Mouse (Mus musculus) ES-Bruce4 (cell line): ENCODE results near the gene Hus1b. TPM values are rescaled to one million over a fixed set of nuclear protein-coding genes. Genes with fewer than 3 reads are reported as not detected.

Experiments used
- H3K27ac ChIP-seq: 2 replicates; pipeline ENCODE4 v1.5.1; 2012; ENCODE audit warnings: low read length, inconsistent platforms; ENCODE audit not compliant: insufficient read depth
- H3K27me3 ChIP-seq: 2 replicates; pipeline ENCODE4 v1.6.1; 2012; ENCODE audit warnings: mild to moderate bottlenecking, low read length, inconsistent platforms; ENCODE audit not compliant: control insufficient read depth, poor library complexity, insufficient read depth, severe bottlenecking
- H3K36me3 ChIP-seq: 2 replicates; pipeline ENCODE4 v1.6.1; 2012; ENCODE audit warnings: inconsistent platforms, mild to moderate bottlenecking, low read length, moderate library complexity; ENCODE audit not compliant: control insufficient read depth, poor library complexity, insufficient read depth, severe bottlenecking
- H3K4me1 ChIP-seq: one replicate; pipeline ENCODE4 v1.8.1; 2011; ENCODE audit warnings: low read length; ENCODE audit not compliant: control insufficient read depth, insufficient read depth
- H3K4me3 ChIP-seq: 2 replicates; pipeline ENCODE4 v1.5.1; 2011; ENCODE audit warnings: low read depth, mild to moderate bottlenecking, low read length
- H3K9ac ChIP-seq: 2 replicates; pipeline ENCODE4 v1.6.1; 2012; ENCODE audit warnings: low read depth, mild to moderate bottlenecking, inconsistent platforms; ENCODE audit not compliant: poor library complexity, severe bottlenecking
- H3K9me3 ChIP-seq: replicated peaks from 2 replicates; pipeline ENCODE4 v1.6.1; 2012; ENCODE audit warnings: mild to moderate bottlenecking, low read length, inconsistent platforms; ENCODE audit not compliant: control insufficient read depth, poor library complexity, insufficient read depth, severe bottlenecking
- CTCF ChIP-seq: IDR thresholded peaks from one replicate; pipeline ENCODE4 v1.8.1; 2011; ENCODE audit warnings: low read depth, low read length
- EP300 ChIP-seq: IDR thresholded peaks from 2 replicates; pipeline ENCODE4 v1.6.1; 2011; ENCODE audit warnings: low read depth, low read length; ENCODE audit not compliant: insufficient read depth
- POLR2A ChIP-seq: IDR thresholded peaks from one replicate; pipeline ENCODE4 v1.8.1; 2011; ENCODE audit warnings: low read length; ENCODE audit not compliant: insufficient read depth
- polyA plus RNA-seq: library from polyadenylated mRNA; stranded (reverse); fragments of >200 nt; gene quantifications from 2 replicates; pipeline ENCODE4 v1.2.4, GENCODE M21; 2011; ENCODE audit warnings: low read depth; ENCODE audit not compliant: missing spikeins, insufficient read depth, insufficient read length

Gene Hus1b
- polyA plus RNA-seq, 1 experiment, result 0.67 TPM

GRCm38 (mm10) chr13:30913757-30914156, 33.8 kb downstream of the Hus1b start:
- TF ChIP-seq EP300 (no peak), POLR2A (no peak), CTCF (no peak)
- Histone ChIP-seq H3K4me1 (no peaks in the 10 kb centered on the region), H3K9ac (no peak overlapping the region), H3K27me3 (no peaks in the 10 kb centered on the region), H3K4me3 (no peak overlapping the region), H3K9me3 (no peaks in the 10 kb centered on the region), H3K36me3 (no peaks in the 10 kb centered on the region), H3K27ac (no peak overlapping the region)

GRCm38 (mm10) chr13:30913028-30913427, 34.5 kb downstream of the Hus1b start:
- Histone ChIP-seq H3K4me3 (no peak overlapping the region), H3K36me3 (no peaks in the 10 kb centered on the region), H3K27ac (no peak overlapping the region), H3K9me3 (no peaks in the 10 kb centered on the region), H3K27me3 (no peaks in the 10 kb centered on the region), H3K4me1 (no peaks in the 10 kb centered on the region), H3K9ac (no peak overlapping the region)
- no peak for TF ChIP-seq EP300
- TF ChIP-seq CTCF, result no peak
- no peak for TF ChIP-seq POLR2A

GRCm38 (mm10) chr13:30911931-30912625, 35.5 kb downstream of the Hus1b start:
- H3K27me3 ChIP-seq, result no peaks in the 10 kb centered on the region
- no peaks in the 10 kb centered on the region for H3K9me3 ChIP-seq
- TF ChIP-seq CTCF (no peak), POLR2A (no peak), EP300 (no peak)
- H3K4me3 ChIP-seq, result no peak overlapping the region
- H3K9ac ChIP-seq, result no peak overlapping the region
- H3K36me3 ChIP-seq, result no peaks in the 10 kb centered on the region
- no peak overlapping the region for H3K27ac ChIP-seq
- no peaks in the 10 kb centered on the region for H3K4me1 ChIP-seq

GRCm38 (mm10) chr13:30910889-30911288, 36.7 kb downstream of the Hus1b start:
- Histone ChIP-seq H3K36me3 (no peaks in the 10 kb centered on the region), H3K4me3 (no peak overlapping the region), H3K9me3 (no peaks in the 10 kb centered on the region), H3K27me3 (no peaks in the 10 kb centered on the region), H3K9ac (no peak overlapping the region), H3K4me1 (no peaks in the 10 kb centered on the region), H3K27ac (no peak overlapping the region)
- no peak for TF ChIP-seq EP300
- TF ChIP-seq CTCF, result no peak
- no peak for TF ChIP-seq POLR2A

- H3K4me3 ChIP-seq, result no peak overlapping the region
- no peaks in the 10 kb centered on the region for H3K27me3 ChIP-seq
- peaks cover 7% of the 10 kb centered on the region; the same call in 1 of the 2 replicates for H3K36me3 ChIP-seq
- no peak overlapping the region for H3K9ac ChIP-seq
- no peaks in the 10 kb centered on the region for H3K4me1 ChIP-seq
- H3K27ac ChIP-seq, result no peak overlapping the region
- TF ChIP-seq POLR2A (no peak), CTCF (no peak), EP300 (no peak)
- H3K9me3 ChIP-seq, result no peaks in the 10 kb centered on the region
These were observed 45.3 kb downstream of the Hus1b start for GRCm38 (mm10) chr13:30902286-30902685.

- Histone ChIP-seq H3K36me3 (peaks cover 7% of the 10 kb centered on the region; the same call in 1 of the 2 replicates), H3K4me3 (no peak overlapping the region), H3K4me1 (no peaks in the 10 kb centered on the region), H3K27me3 (no peaks in the 10 kb centered on the region), H3K9ac (no peak overlapping the region), H3K9me3 (no peaks in the 10 kb centered on the region), H3K27ac (no peak overlapping the region)
- TF ChIP-seq POLR2A, result no peak
- no peak for TF ChIP-seq EP300
- no peak for TF ChIP-seq CTCF
These were observed 46.0 kb downstream of the Hus1b start for GRCm38 (mm10) chr13:30901387-30902041.

Other genes with a start within 250 kb of the Hus1b start
- not detected in 2 replicates for gene Irf4, start 198.5 kb downstream of the Hus1b start, polyA plus RNA-seq
- 40.4 and 41.2 TPM in 2 replicates for gene Exoc2, start 26.3 kb upstream of the Hus1b start, polyA plus RNA-seq
- 0.38 TPM in 1 of 2 replicates, not detected in the other for gene Gm5447, start 26.4 kb upstream of the Hus1b start, polyA plus RNA-seq